Mouse (Mus musculus): ENCODE measurements at regions not wholly inside any gene's neighbourhood (a gene's known extent, or its start where the extent isn't known, plus 50 kb on each side); places are given as distances from the start of the nearest gene placed in this dataset.

GRCm38 (mm10) chr12:97872391-97872790 is 386.9 kb downstream of the Galc start:
- WGBS: 10% methylated on average over 2 of the region's 2 CpGs
- H3K9me3 ChIP-seq (replicated peaks; ENCODE audit: control insufficient read depth, low read length): no peaks in the 10 kb centered on the region
- no peak overlapping the region for H3K4me3 ChIP-seq (ENCODE audit: low read depth, low read length)
- no peak overlapping the region for H3K27ac ChIP-seq (ENCODE audit: low read depth, low read length)
- H3K4me1 ChIP-seq (ENCODE audit: control insufficient read depth, insufficient read depth, low read length): no peaks in the 10 kb centered on the region
- no peaks in the 10 kb centered on the region for H3K36me3 ChIP-seq (ENCODE audit: control insufficient read depth, insufficient read depth, low read length)
- peak; percentile 81 for ATAC-seq
- no peak overlapping the region for H3K4me2 ChIP-seq (ENCODE audit: low read length)
- peak; percentile 91 for DNase-seq (ENCODE audit: low spot score)
- H3K27me3 ChIP-seq (replicated peaks; ENCODE audit: control insufficient read depth, insufficient read depth, low read length): no peaks in the 10 kb centered on the region
- no peak overlapping the region for H3K9ac ChIP-seq (ENCODE audit: low read length)

GRCm38 (mm10) chr12:97862921-97863320 is 396.3 kb downstream of the Galc start:
- ATAC-seq (no peak), DNase-seq (ENCODE audit: low spot score) (peak; percentile 6)
- H3K36me3 ChIP-seq (ENCODE audit: control insufficient read depth, insufficient read depth, low read length): no peaks in the 10 kb centered on the region
- H3K9me3 ChIP-seq (replicated peaks; ENCODE audit: control insufficient read depth, low read length): no peaks in the 10 kb centered on the region
- no peak overlapping the region for H3K4me2 ChIP-seq (ENCODE audit: low read length)
- H3K4me3 ChIP-seq (ENCODE audit: low read depth, low read length): no peak overlapping the region
- no peak overlapping the region for H3K27ac ChIP-seq (ENCODE audit: low read depth, low read length)
- 67% methylated on average over 3 of the region's 3 CpGs for WGBS
- H3K4me1 ChIP-seq (ENCODE audit: control insufficient read depth, insufficient read depth, low read length): no peaks in the 10 kb centered on the region
- H3K27me3 ChIP-seq (replicated peaks; ENCODE audit: control insufficient read depth, insufficient read depth, low read length): no peaks in the 10 kb centered on the region
- H3K9ac ChIP-seq (ENCODE audit: low read length): no peak overlapping the region

- H3K9ac ChIP-seq (ENCODE audit: low read length): no peak overlapping the region
- no peaks in the 10 kb centered on the region; the same call in 1 of the 2 replicates for H3K9me3 ChIP-seq (replicated peaks; ENCODE audit: control insufficient read depth, low read length)
- H3K4me2 ChIP-seq (ENCODE audit: low read length): no peak overlapping the region
- H3K27me3 ChIP-seq (replicated peaks; ENCODE audit: control insufficient read depth, insufficient read depth, low read length): no peaks in the 10 kb centered on the region
- ATAC-seq (peak; percentile 99), DNase-seq (ENCODE audit: low spot score) (peak; percentile 85)
- peak overlapping the region; percentile 29; the same call in 1 of the 2 replicates for H3K27ac ChIP-seq (ENCODE audit: low read depth, low read length)
- no peaks in the 10 kb centered on the region for H3K36me3 ChIP-seq (ENCODE audit: control insufficient read depth, insufficient read depth, low read length)
- 57% methylated on average over 8 of the region's 8 CpGs for WGBS
- H3K4me3 ChIP-seq (ENCODE audit: low read depth, low read length): no peak overlapping the region
- H3K4me1 ChIP-seq (ENCODE audit: control insufficient read depth, insufficient read depth, low read length): peaks cover 3% of the 10 kb centered on the region; the same call in 1 of the 2 replicates
Observed at GRCm38 (mm10) chr12:97836202-97836908, 422.9 kb downstream of the Galc start.

GRCm38 (mm10) chr12:97793364-97794120 is 465.7 kb downstream of the Galc start:
- Histone ChIP-seq H3K9me3 (replicated peaks; ENCODE audit: control insufficient read depth, low read length) (no peaks in the 10 kb centered on the region), H3K9ac (ENCODE audit: low read length) (no peak overlapping the region), H3K36me3 (ENCODE audit: control insufficient read depth, insufficient read depth, low read length) (no peaks in the 10 kb centered on the region), H3K4me2 (ENCODE audit: low read length) (peak overlapping the region; percentile 23), H3K4me1 (ENCODE audit: control insufficient read depth, insufficient read depth, low read length) (peaks cover 4% of the 10 kb centered on the region; the same call in 1 of the 2 replicates), H3K27me3 (replicated peaks; ENCODE audit: control insufficient read depth, insufficient read depth, low read length) (no peaks in the 10 kb centered on the region), H3K27ac (ENCODE audit: low read depth, low read length) (no peak overlapping the region), H3K4me3 (ENCODE audit: low read depth, low read length) (no peak overlapping the region)
- DNase-seq (ENCODE audit: low spot score) (peak; percentile 68), ATAC-seq (peak; percentile 84)
- WGBS: 13% methylated on average over 16 of the region's 16 CpGs

GRCm38 (mm10) chr12:97783476-97783875 is 475.8 kb downstream of the Galc start:
- no peak for DNase-seq (ENCODE audit: low spot score)
- no peak overlapping the region for H3K4me2 ChIP-seq (ENCODE audit: low read length)
- H3K4me3 ChIP-seq (ENCODE audit: low read depth, low read length): no peak overlapping the region
- H3K27ac ChIP-seq (ENCODE audit: low read depth, low read length): no peak overlapping the region
- WGBS: 90% methylated on average over 3 of the region's 3 CpGs
- no peak overlapping the region for H3K9ac ChIP-seq (ENCODE audit: low read length)
- H3K9me3 ChIP-seq (replicated peaks; ENCODE audit: control insufficient read depth, low read length): no peaks in the 10 kb centered on the region
- no peaks in the 10 kb centered on the region for H3K27me3 ChIP-seq (replicated peaks; ENCODE audit: control insufficient read depth, insufficient read depth, low read length)
- H3K4me1 ChIP-seq (ENCODE audit: control insufficient read depth, insufficient read depth, low read length): no peaks in the 10 kb centered on the region
- no peak for ATAC-seq
- H3K36me3 ChIP-seq (ENCODE audit: control insufficient read depth, insufficient read depth, low read length): no peaks in the 10 kb centered on the region

- H3K4me3 ChIP-seq (ENCODE audit: low read depth, low read length): no peak overlapping the region
- ATAC-seq: no peak
- no peaks in the 10 kb centered on the region for H3K27me3 ChIP-seq (replicated peaks; ENCODE audit: control insufficient read depth, insufficient read depth, low read length)
- H3K9me3 ChIP-seq (replicated peaks; ENCODE audit: control insufficient read depth, low read length): no peaks in the 10 kb centered on the region
- no peak overlapping the region for H3K4me2 ChIP-seq (ENCODE audit: low read length)
- H3K4me1 ChIP-seq (ENCODE audit: control insufficient read depth, insufficient read depth, low read length): no peaks in the 10 kb centered on the region
- no peak for DNase-seq (ENCODE audit: low spot score)
- 61% methylated on average over 3 of the region's 3 CpGs for WGBS
- no peak overlapping the region for H3K9ac ChIP-seq (ENCODE audit: low read length)
- no peaks in the 10 kb centered on the region for H3K36me3 ChIP-seq (ENCODE audit: control insufficient read depth, insufficient read depth, low read length)
- no peak overlapping the region for H3K27ac ChIP-seq (ENCODE audit: low read depth, low read length)
Observed at GRCm38 (mm10) chr12:97759116-97759515, 500.1 kb downstream of the Galc start.

GRCm38 (mm10) chr12:97758624-97759023 is 500.6 kb downstream of the Galc start:
- 42% methylated on average over 2 of the region's 2 CpGs for WGBS
- H3K27ac ChIP-seq (ENCODE audit: low read depth, low read length): no peak overlapping the region
- no peaks in the 10 kb centered on the region for H3K4me1 ChIP-seq (ENCODE audit: control insufficient read depth, insufficient read depth, low read length)
- no peaks in the 10 kb centered on the region for H3K9me3 ChIP-seq (replicated peaks; ENCODE audit: control insufficient read depth, low read length)
- no peak overlapping the region for H3K4me2 ChIP-seq (ENCODE audit: low read length)
- no peaks in the 10 kb centered on the region for H3K36me3 ChIP-seq (ENCODE audit: control insufficient read depth, insufficient read depth, low read length)
- no peaks in the 10 kb centered on the region for H3K27me3 ChIP-seq (replicated peaks; ENCODE audit: control insufficient read depth, insufficient read depth, low read length)
- ATAC-seq (peak; percentile 55; the same call in 1 of the 2 replicates), DNase-seq (ENCODE audit: low spot score) (peak; percentile 33)
- H3K4me3 ChIP-seq (ENCODE audit: low read depth, low read length): no peak overlapping the region
- H3K9ac ChIP-seq (ENCODE audit: low read length): no peak overlapping the region

- H3K27me3 ChIP-seq (replicated peaks; ENCODE audit: control insufficient read depth, insufficient read depth, low read length): no peaks in the 10 kb centered on the region
- no peak overlapping the region for H3K4me3 ChIP-seq (ENCODE audit: low read depth, low read length)
- DNase-seq (ENCODE audit: low spot score) (no peak), ATAC-seq (no peak)
- no peaks in the 10 kb centered on the region for H3K4me1 ChIP-seq (ENCODE audit: control insufficient read depth, insufficient read depth, low read length)
- no peak overlapping the region for H3K4me2 ChIP-seq (ENCODE audit: low read length)
- 48% methylated on average over 2 of the region's 2 CpGs for WGBS
- H3K9ac ChIP-seq (ENCODE audit: low read length): no peak overlapping the region
- no peaks in the 10 kb centered on the region for H3K36me3 ChIP-seq (ENCODE audit: control insufficient read depth, insufficient read depth, low read length)
- H3K9me3 ChIP-seq (replicated peaks; ENCODE audit: control insufficient read depth, low read length): no peaks in the 10 kb centered on the region
- no peak overlapping the region for H3K27ac ChIP-seq (ENCODE audit: low read depth, low read length)
Observed at GRCm38 (mm10) chr12:97750166-97750565, 509.1 kb downstream of the Galc start.

GRCm38 (mm10) chr12:97740927-97741326 is 518.3 kb downstream of the Galc start:
- DNase-seq (ENCODE audit: low spot score) (no peak), ATAC-seq (no peak)
- H3K36me3 ChIP-seq (ENCODE audit: control insufficient read depth, insufficient read depth, low read length): no peaks in the 10 kb centered on the region
- WGBS: 81% methylated on average over 2 of the region's 2 CpGs
- no peaks in the 10 kb centered on the region for H3K27me3 ChIP-seq (replicated peaks; ENCODE audit: control insufficient read depth, insufficient read depth, low read length)
- no peaks in the 10 kb centered on the region for H3K9me3 ChIP-seq (replicated peaks; ENCODE audit: control insufficient read depth, low read length)
- no peak overlapping the region for H3K4me2 ChIP-seq (ENCODE audit: low read length)
- no peaks in the 10 kb centered on the region for H3K4me1 ChIP-seq (ENCODE audit: control insufficient read depth, insufficient read depth, low read length)
- H3K27ac ChIP-seq (ENCODE audit: low read depth, low read length): no peak overlapping the region
- no peak overlapping the region for H3K9ac ChIP-seq (ENCODE audit: low read length)
- H3K4me3 ChIP-seq (ENCODE audit: low read depth, low read length): no peak overlapping the region
